Mouse (Mus musculus) adrenal gland, adult 18-20 months (tissue): ENCODE results near the gene Kdm5b. TPM values are rescaled to one million over a fixed set of nuclear protein-coding genes. Genes with fewer than 3 reads are reported as not detected.
A peak's percentile ranks its signal among the peaks of the same experiment; 100 is the strongest.
"Not testable (repeated sequence)": the region's sequence is repeated elsewhere in the genome, so short reads cannot be mapped to it uniquely, and the experiment has no call there.

Source experiments
- DNase-seq, 2 experiments: peaks; one replicate each; pipeline ENCODE4 v3.0.0; 2021 to 2022; ENCODE audit warnings: low spot score in 2 of 2
- long read RNA-seq, 2 experiments: library from polyadenylated mRNA; stranded (forward); transcript quantifications; one replicate each; pipeline ENCODE4 v2.0.0; 2021
- total RNA-seq, 2 experiments: library from RNA; stranded (reverse); gene quantifications; 1 replicate in 1 of 2; 2 replicates in 1 of 2; pipeline ENCODE4 v1.2.3; 2021

Gene Kdm5b
- total RNA-seq, result 10 to 100 TPM; 35.4 to 41.0 TPM
- long read RNA-seq, experiment 1, full-length matches to known transcripts, result 3 of 4 reads
- long read RNA-seq, experiment 1, partial matches to known transcripts, result 1 of 4 reads
- long read RNA-seq, experiment 1, other reads (novel, unspliced or antisense), result 0 of 4 reads
- long read RNA-seq, experiment 2, full-length matches to known transcripts, result 6 of 19 reads
- long read RNA-seq, experiment 2, partial matches to known transcripts, result 10 of 19 reads
- long read RNA-seq, experiment 2, other reads (novel, unspliced or antisense), result 3 of 19 reads

GRCm38 (mm10) chr1:134559976-134560375, at the start of gene Kdm5b:
Gene Kdm5b (plus strand): TSS chr1:134560171.
- DNase-seq, result peak; percentile 86 to 89

- DNase-seq, result no peak
Observed at GRCm38 (mm10) chr1:134512183-134512582, 47.8 kb upstream of the Kdm5b start.

GRCm38 (mm10) chr1:134512584-134512983, 47.4 kb upstream of the Kdm5b start:
- no peak for DNase-seq

- peak; percentile 22 to 40 for DNase-seq
Observed at GRCm38 (mm10) chr1:134513312-134513860, 46.6 kb upstream of the Kdm5b start.

GRCm38 (mm10) chr1:134513876-134514590, 45.9 kb upstream of the Kdm5b start:
- DNase-seq, result no peak

GRCm38 (mm10) chr1:134515891-134516290, 44.1 kb upstream of the Kdm5b start:
- DNase-seq, result no peak

GRCm38 (mm10) chr1:134516491-134517198, 43.3 kb upstream of the Kdm5b start:
- DNase-seq, result no peak

- not testable (repeated sequence) for DNase-seq
Observed at GRCm38 (mm10) chr1:134517841-134518240, 42.1 kb upstream of the Kdm5b start.

GRCm38 (mm10) chr1:134518677-134519076, 41.3 kb upstream of the Kdm5b start:
- DNase-seq, result peak; percentile 79 to 80

- DNase-seq, result not testable (repeated sequence)
Observed at GRCm38 (mm10) chr1:134519201-134519600, 40.8 kb upstream of the Kdm5b start.

- DNase-seq, result no peak
Observed at GRCm38 (mm10) chr1:134520001-134520721, 39.8 kb upstream of the Kdm5b start.

- DNase-seq, result no peak
Observed at GRCm38 (mm10) chr1:134521163-134521562, 38.8 kb upstream of the Kdm5b start.

- no peak for DNase-seq
Observed at GRCm38 (mm10) chr1:134522325-134522724, 37.6 kb upstream of the Kdm5b start.

GRCm38 (mm10) chr1:134524424-134524823, 35.5 kb upstream of the Kdm5b start:
- DNase-seq, result peak in 1 of 2 experiments; percentile 30

- DNase-seq, result no peak
Observed at GRCm38 (mm10) chr1:134525015-134525414, 35.0 kb upstream of the Kdm5b start.

- DNase-seq, result no peak
Observed at GRCm38 (mm10) chr1:134526752-134527151, 33.2 kb upstream of the Kdm5b start.

- DNase-seq, result no peak
Observed at GRCm38 (mm10) chr1:134530618-134531017, 29.4 kb upstream of the Kdm5b start.

- DNase-seq, result not testable (repeated sequence)
Observed at GRCm38 (mm10) chr1:134533710-134534109, 26.3 kb upstream of the Kdm5b start.

- DNase-seq, result no peak
Observed at GRCm38 (mm10) chr1:134535054-134535453, 24.9 kb upstream of the Kdm5b start.

GRCm38 (mm10) chr1:134535513-134535912, 24.5 kb upstream of the Kdm5b start:
- no peak for DNase-seq

- DNase-seq, result no peak
Observed at GRCm38 (mm10) chr1:134540610-134541009, 19.4 kb upstream of the Kdm5b start.
